Mouse (Mus musculus) lung, embryonic 15.5 days (tissue): ENCODE measurements at regions not wholly inside any gene's neighbourhood (a gene's known extent, or its start where the extent isn't known, plus 50 kb on each side); places are given as distances from the start of the nearest gene placed in this dataset.

Source experiments
- ATAC-seq: fragments of 200-750 bp; cut with Nextera tagmentation; 2 replicates; pipeline ENCODE4 v1.8.0; 2017; ENCODE audit warnings: moderate number of reproducible peaks, borderline replicate concordance; ENCODE audit not compliant: low FRiP score, low TSS enrichment; ENCODE audit errors: extremely low read depth
- H3K27ac ChIP-seq: fragments of 300-500 bp; sonication (generic); 2 replicates; pipeline ENCODE4 v1.5.1; 2015; ENCODE audit warnings: moderate library complexity, mild to moderate bottlenecking, inconsistent platforms
- H3K27me3 ChIP-seq: fragments of 300-500 bp; sonication (generic); 2 replicates; pipeline ENCODE4 v1.6.1; 2015; ENCODE audit warnings: inconsistent platforms
- H3K36me3 ChIP-seq: fragments of 300-500 bp; sonication (generic); 2 replicates; pipeline ENCODE4 v1.6.1; 2015; ENCODE audit warnings: inconsistent platforms
- H3K4me1 ChIP-seq: fragments of 300-500 bp; sonication (generic); 2 replicates; pipeline ENCODE4 v1.6.1; 2015; ENCODE audit warnings: inconsistent platforms
- H3K4me2 ChIP-seq: fragments of 300-500 bp; sonication (generic); 2 replicates; pipeline ENCODE4 v1.6.1; 2015; ENCODE audit warnings: inconsistent platforms, mild to moderate bottlenecking, moderate library complexity
- H3K4me3 ChIP-seq: fragments of 300-500 bp; sonication (generic); 2 replicates; pipeline ENCODE4 v1.5.1; 2015; ENCODE audit warnings: mild to moderate bottlenecking, inconsistent platforms
- H3K9ac ChIP-seq: fragments of 300-500 bp; sonication (generic); 2 replicates; pipeline ENCODE4 v1.6.1; 2015; ENCODE audit warnings: inconsistent platforms
- H3K9me3 ChIP-seq: fragments of 300-500 bp; sonication (generic); 2 replicates; pipeline ENCODE4 v1.6.1; 2016; ENCODE audit warnings: inconsistent platforms
- WGBS: fragments of 180-500 bp; shearing (Covaris S2); methylation state at CpG from one replicate; pipeline ENCODE4 v1.1.7; 2015; 5-methylcytosine and 5-hydroxymethylcytosine counted together

DNA sequence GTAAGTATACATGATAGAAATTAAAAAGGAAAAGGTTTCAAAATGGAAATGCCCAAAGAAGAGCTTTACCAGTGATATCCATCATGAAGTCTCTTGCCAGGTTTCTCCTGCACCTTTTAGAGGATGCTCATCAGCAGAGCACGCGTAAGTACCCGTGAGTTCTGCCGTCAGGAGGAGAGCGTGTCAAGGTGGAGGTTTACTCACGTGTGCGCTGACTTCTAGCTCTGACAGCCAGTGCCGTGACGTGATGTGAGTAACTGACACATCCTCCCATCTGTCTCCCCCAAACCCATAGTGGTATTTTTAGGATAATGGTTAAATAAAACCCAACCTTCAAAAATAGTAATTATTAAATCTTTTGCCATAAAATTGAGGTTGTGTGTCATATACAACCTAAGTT, 55.3 kb downstream of the Adra2a start:
- no peak overlapping the region for H3K4me3 ChIP-seq
- no peaks in the 10 kb centered on the region for H3K36me3 ChIP-seq
- WGBS = 84% methylated on average over 9 of the region's 9 CpGs
- no peaks in the 10 kb centered on the region for H3K4me1 ChIP-seq
- no peak overlapping the region for H3K27ac ChIP-seq
- H3K9me3 ChIP-seq = no peaks in the 10 kb centered on the region
- no peak for ATAC-seq
- H3K4me2 ChIP-seq = no peak overlapping the region
- no peak overlapping the region for H3K9ac ChIP-seq
- no peaks in the 10 kb centered on the region for H3K27me3 ChIP-seq

DNA sequence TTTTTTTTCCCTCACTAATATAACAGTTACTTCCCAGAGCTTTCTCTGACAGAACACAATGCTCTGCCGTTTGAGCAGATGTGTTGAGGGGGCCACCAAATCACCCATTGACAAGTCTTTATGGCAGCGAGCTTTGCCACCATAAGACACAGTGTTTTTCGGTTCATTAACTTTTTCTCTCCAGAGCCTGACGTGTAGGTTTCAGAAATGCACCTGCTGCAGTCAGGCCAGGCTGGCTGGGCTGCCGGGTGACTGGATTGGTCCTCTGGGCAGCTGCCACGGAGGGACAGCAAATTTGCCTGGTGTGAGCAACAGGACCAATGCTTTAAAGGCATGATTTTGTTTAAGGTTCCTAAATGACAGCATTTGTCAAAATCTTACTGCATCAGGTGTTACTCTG, 55.8 kb downstream of the Adra2a start:
- no peaks in the 10 kb centered on the region for H3K36me3 ChIP-seq
- H3K4me2 ChIP-seq = no peak overlapping the region
- WGBS = 71% methylated on average over 6 of the region's 6 CpGs
- no peaks in the 10 kb centered on the region for H3K4me1 ChIP-seq
- H3K4me3 ChIP-seq = no peak overlapping the region
- no peaks in the 10 kb centered on the region for H3K9me3 ChIP-seq
- H3K27ac ChIP-seq = no peak overlapping the region
- H3K9ac ChIP-seq = no peak overlapping the region
- ATAC-seq = no peak
- no peaks in the 10 kb centered on the region for H3K27me3 ChIP-seq

- Histone ChIP-seq H3K4me1 (peaks cover 5% of the 10 kb centered on the region; the same call in 1 of the 2 replicates), H3K36me3 (no peaks in the 10 kb centered on the region), H3K4me2 (no peak overlapping the region), H3K9ac (no peak overlapping the region), H3K9me3 (no peaks in the 10 kb centered on the region), H3K27me3 (no peaks in the 10 kb centered on the region), H3K4me3 (no peak overlapping the region), H3K27ac (no peak overlapping the region)
- 54% methylated on average over 3 of the region's 3 CpGs for WGBS
- ATAC-seq = no peak
Measured at GRCm38 (mm10) chr19:54106571-54106970, 62.6 kb downstream of the Adra2a start.

- Histone ChIP-seq H3K27ac (no peak overlapping the region), H3K4me3 (no peak overlapping the region), H3K9ac (no peak overlapping the region), H3K4me2 (no peak overlapping the region), H3K27me3 (no peaks in the 10 kb centered on the region), H3K36me3 (no peaks in the 10 kb centered on the region), H3K9me3 (no peaks in the 10 kb centered on the region), H3K4me1 (peaks cover 5% of the 10 kb centered on the region; the same call in 1 of the 2 replicates)
- 48% methylated on average over 13 of the region's 13 CpGs for WGBS
- ATAC-seq = 0 out of 2 replicates have a peak, but pooled peaks have one; percentile 42
Measured at GRCm38 (mm10) chr19:54107103-54107821, 63.3 kb downstream of the Adra2a start.

DNA sequence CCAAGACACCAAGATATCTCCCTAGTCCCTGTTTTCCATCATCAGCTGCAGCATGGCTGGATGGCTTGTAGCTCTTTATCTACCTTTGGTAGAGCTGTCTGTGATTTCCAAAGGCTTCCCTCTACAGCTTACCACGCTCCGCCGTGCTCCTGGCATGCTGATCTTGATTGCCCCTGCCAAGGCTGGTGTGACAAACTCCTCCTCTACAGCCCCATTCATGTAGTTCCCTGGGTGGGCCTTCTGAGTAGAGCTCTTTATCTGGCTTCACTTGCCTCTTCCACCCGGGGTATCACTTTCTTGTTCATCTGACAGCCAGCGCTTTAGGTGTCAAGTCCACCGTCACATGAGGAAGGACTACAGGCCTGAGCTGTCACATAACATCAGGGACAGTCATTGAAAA, 66.1 kb downstream of the Adra2a start:
- no peak overlapping the region for H3K9ac ChIP-seq
- no peaks in the 10 kb centered on the region for H3K36me3 ChIP-seq
- WGBS = 77% methylated on average over 6 of the region's 6 CpGs
- no peak overlapping the region for H3K4me2 ChIP-seq
- no peak overlapping the region for H3K27ac ChIP-seq
- H3K4me3 ChIP-seq = no peak overlapping the region
- no peaks in the 10 kb centered on the region for H3K9me3 ChIP-seq
- ATAC-seq = no peak
- peaks cover 5% of the 10 kb centered on the region; the same call in 1 of the 2 replicates for H3K4me1 ChIP-seq
- H3K27me3 ChIP-seq = no peaks in the 10 kb centered on the region

GRCm38 (mm10) chr19:54112691-54113090, 68.7 kb downstream of the Adra2a start:
- H3K4me2 ChIP-seq = no peak overlapping the region
- H3K27ac ChIP-seq = no peak overlapping the region
- H3K27me3 ChIP-seq = 0 out of 2 replicates have a peak, but pooled peaks cover 3% of the 10 kb centered on the region
- no peaks in the 10 kb centered on the region for H3K9me3 ChIP-seq
- 48% methylated on average over 3 of the region's 3 CpGs for WGBS
- no peak for ATAC-seq
- no peak overlapping the region for H3K9ac ChIP-seq
- no peaks in the 10 kb centered on the region for H3K36me3 ChIP-seq
- H3K4me3 ChIP-seq = no peak overlapping the region
- H3K4me1 ChIP-seq = peaks cover under 1% of the 10 kb centered on the region; the same call in 1 of the 2 replicates

GRCm38 (mm10) chr19:54113421-54113820, 69.5 kb downstream of the Adra2a start:
- no peak for ATAC-seq
- 0 out of 2 replicates have a peak, but pooled peaks cover 3% of the 10 kb centered on the region for H3K27me3 ChIP-seq
- H3K4me2 ChIP-seq = no peak overlapping the region
- no peaks in the 10 kb centered on the region for H3K4me1 ChIP-seq
- 63% methylated on average over 6 of the region's 6 CpGs for WGBS
- H3K27ac ChIP-seq = no peak overlapping the region
- H3K9ac ChIP-seq = no peak overlapping the region
- no peaks in the 10 kb centered on the region for H3K36me3 ChIP-seq
- H3K4me3 ChIP-seq = no peak overlapping the region
- no peaks in the 10 kb centered on the region for H3K9me3 ChIP-seq

- H3K9me3 ChIP-seq = no peaks in the 10 kb centered on the region
- H3K36me3 ChIP-seq = no peaks in the 10 kb centered on the region
- peak; percentile 75; the same call in 1 of the 2 replicates for ATAC-seq
- 9% methylated on average over 22 of the region's 22 CpGs for WGBS
- H3K9ac ChIP-seq = peak overlapping the region; percentile 23
- no peak overlapping the region for H3K27ac ChIP-seq
- peak overlapping the region; percentile 53 for H3K4me3 ChIP-seq
- no peaks in the 10 kb centered on the region for H3K4me1 ChIP-seq
- 0 out of 2 replicates have a peak, but pooled peaks cover 3% of the 10 kb centered on the region for H3K27me3 ChIP-seq
- H3K4me2 ChIP-seq = peak overlapping the region; percentile 60
Measured at GRCm38 (mm10) chr19:54114588-54115317, 70.8 kb downstream of the Adra2a start.

DNA sequence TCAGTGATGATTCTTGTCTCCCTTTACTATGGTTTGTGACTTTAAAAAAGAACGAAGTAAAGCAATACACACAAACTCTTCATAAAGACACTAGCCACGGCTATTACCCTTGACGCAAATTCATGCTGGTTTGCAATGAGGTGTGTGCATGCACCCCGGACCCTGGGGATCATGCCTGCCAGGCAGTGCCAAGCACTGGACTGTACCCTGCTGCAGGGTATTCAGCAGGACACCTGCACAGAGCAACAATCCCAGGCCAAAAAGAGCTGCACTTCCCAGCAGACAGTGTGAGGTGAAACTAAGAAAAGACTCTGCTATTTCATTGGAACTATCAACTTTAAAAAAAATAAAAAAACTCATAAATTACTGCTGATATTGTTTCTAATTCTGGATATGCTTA, 71.4 kb downstream of the Adra2a start:
- H3K27ac ChIP-seq = no peak overlapping the region
- peak overlapping the region; percentile 53 for H3K4me3 ChIP-seq
- H3K27me3 ChIP-seq = 0 out of 2 replicates have a peak, but pooled peaks cover 3% of the 10 kb centered on the region
- no peaks in the 10 kb centered on the region for H3K36me3 ChIP-seq
- H3K4me2 ChIP-seq = peak overlapping the region; percentile 60
- H3K9ac ChIP-seq = peak overlapping the region; percentile 23; the same call in 1 of the 2 replicates
- peak; percentile 25; the same call in 1 of the 2 replicates for ATAC-seq
- 44% methylated on average over 4 of the region's 4 CpGs for WGBS
- H3K9me3 ChIP-seq = no peaks in the 10 kb centered on the region
- no peaks in the 10 kb centered on the region for H3K4me1 ChIP-seq

- Histone ChIP-seq H3K27me3 (0 out of 2 replicates have a peak, but pooled peaks cover 3% of the 10 kb centered on the region), H3K9ac (no peak overlapping the region), H3K9me3 (no peaks in the 10 kb centered on the region), H3K27ac (no peak overlapping the region), H3K4me2 (no peak overlapping the region), H3K4me3 (no peak overlapping the region), H3K4me1 (no peaks in the 10 kb centered on the region), H3K36me3 (no peaks in the 10 kb centered on the region)
- WGBS = 61% methylated on average over 4 of the region's 4 CpGs
- no peak for ATAC-seq
Measured at GRCm38 (mm10) chr19:54116829-54117228, 72.9 kb downstream of the Adra2a start.

GRCm38 (mm10) chr19:54117676-54118075, 73.7 kb downstream of the Adra2a start:
- Histone ChIP-seq H3K9ac (no peak overlapping the region), H3K4me1 (no peaks in the 10 kb centered on the region), H3K4me3 (no peak overlapping the region), H3K27me3 (0 out of 2 replicates have a peak, but pooled peaks cover 3% of the 10 kb centered on the region), H3K36me3 (no peaks in the 10 kb centered on the region), H3K27ac (no peak overlapping the region), H3K9me3 (no peaks in the 10 kb centered on the region), H3K4me2 (no peak overlapping the region)
- ATAC-seq = no peak
- WGBS = 30% methylated on average over 11 of the region's 11 CpGs

GRCm38 (mm10) chr19:54123586-54123985, 79.6 kb downstream of the Adra2a start:
- Histone ChIP-seq H3K9ac (no peak overlapping the region), H3K27ac (no peak overlapping the region), H3K27me3 (no peaks in the 10 kb centered on the region), H3K4me3 (no peak overlapping the region), H3K4me2 (no peak overlapping the region), H3K36me3 (no peaks in the 10 kb centered on the region), H3K9me3 (no peaks in the 10 kb centered on the region), H3K4me1 (no peaks in the 10 kb centered on the region)
- 73% methylated on average over 9 of the region's 9 CpGs for WGBS
- no peak for ATAC-seq
